Mouse (Mus musculus) midbrain, embryonic 12.5 days (tissue): ENCODE results near the gene Gm20388. TPM values are rescaled to one million over a fixed set of nuclear protein-coding genes. Genes with fewer than 3 reads are reported as not detected.

Source experiments
- ATAC-seq: fragments of 200-750 bp; cut with Nextera tagmentation; 2 replicates; pipeline ENCODE4 v1.8.0; 2017; ENCODE audit warnings: low read depth, moderate TSS enrichment, moderate library complexity; ENCODE audit not compliant: low FRiP score
- H3K27ac ChIP-seq: fragments of 300-500 bp; sonication (generic); replicated peaks from 2 replicates; pipeline ENCODE4 v1.5.1; 2016; ENCODE audit warnings: mild to moderate bottlenecking
- H3K27me3 ChIP-seq: fragments of 300-500 bp; sonication (generic); 2 replicates; pipeline ENCODE4 v1.6.1; 2016; ENCODE audit warnings: mild to moderate bottlenecking
- H3K36me3 ChIP-seq: fragments of 300-500 bp; sonication (generic); 2 replicates; pipeline ENCODE4 v1.6.1; 2016
- H3K4me1 ChIP-seq: fragments of 300-500 bp; sonication (generic); 2 replicates; pipeline ENCODE4 v1.6.1; 2016
- H3K4me2 ChIP-seq: fragments of 300-500 bp; sonication (generic); replicated peaks from 2 replicates; pipeline ENCODE4 v1.6.1; 2016; ENCODE audit warnings: mild to moderate bottlenecking, moderate library complexity
- H3K4me3 ChIP-seq: fragments of 300-500 bp; sonication (generic); 2 replicates; pipeline ENCODE4 v1.5.1; 2016; ENCODE audit warnings: mild to moderate bottlenecking
- H3K9ac ChIP-seq: fragments of 300-500 bp; sonication (generic); replicated peaks from 2 replicates; pipeline ENCODE4 v1.6.1; 2016; ENCODE audit warnings: mild to moderate bottlenecking, moderate library complexity
- H3K9me3 ChIP-seq: fragments of 300-500 bp; sonication (generic); 2 replicates; pipeline ENCODE4 v1.6.1; 2016; ENCODE audit warnings: mild to moderate bottlenecking
- whole genome bisulfite sequencing: fragments of 180-500 bp; shearing (Covaris S2); methylation state at CpG from one replicate; pipeline ENCODE4 v1.1.7; 2016; 5-methylcytosine and 5-hydroxymethylcytosine counted together
- polyA plus RNA-seq: library from polyadenylated mRNA; unstranded; fragments of >200 nt; fragmentation: Nextera tagmentation; extraction: Ambion mirVana; gene quantifications from 2 replicates; pipeline ENCODE4 v1.2.1, GENCODE M21; 2016

The Gm20388 gene
- polyA plus RNA-seq, 1 experiment from 2014 or later: not detected

GRCm38 (mm10) chr8:122484831-122485230 is 2574.2 kb downstream of the Gm20388 start:
- H3K4me1 ChIP-seq: no peaks in the 10 kb centered on the region
- 92% methylated on average over 12 of the region's 12 CpGs for WGBS
- H3K4me2 ChIP-seq: no peak overlapping the region
- peaks cover 51% of the 10 kb centered on the region for H3K36me3 ChIP-seq
- H3K27ac ChIP-seq: no peak overlapping the region
- no peak for ATAC-seq
- H3K4me3 ChIP-seq: no peak overlapping the region
- H3K9ac ChIP-seq: no peak overlapping the region
- no peaks in the 10 kb centered on the region for H3K9me3 ChIP-seq
- no peaks in the 10 kb centered on the region for H3K27me3 ChIP-seq

GRCm38 (mm10) chr8:122488387-122488786 is 2577.7 kb downstream of the Gm20388 start:
- Histone ChIP-seq H3K9ac (no peak overlapping the region), H3K27ac (no peak overlapping the region), H3K27me3 (no peaks in the 10 kb centered on the region), H3K4me1 (no peaks in the 10 kb centered on the region), H3K9me3 (no peaks in the 10 kb centered on the region), H3K4me3 (no peak overlapping the region), H3K36me3 (peaks cover 17% of the 10 kb centered on the region), H3K4me2 (no peak overlapping the region)
- 90% methylated on average over 9 of the region's 9 CpGs for WGBS
- no peak for ATAC-seq

- no peaks in the 10 kb centered on the region for H3K4me1 ChIP-seq
- no peak overlapping the region for H3K4me2 ChIP-seq
- ATAC-seq: no peak
- 81% methylated on average over 12 of the region's 12 CpGs for WGBS
- H3K27ac ChIP-seq: no peak overlapping the region
- no peaks in the 10 kb centered on the region for H3K27me3 ChIP-seq
- H3K9me3 ChIP-seq: no peaks in the 10 kb centered on the region
- no peak overlapping the region for H3K9ac ChIP-seq
- H3K4me3 ChIP-seq: no peak overlapping the region
- no peaks in the 10 kb centered on the region for H3K36me3 ChIP-seq
These were observed 2586.5 kb downstream of the Gm20388 start for GRCm38 (mm10) chr8:122497016-122497734.

- H3K4me2 ChIP-seq: no peak overlapping the region
- no peaks in the 10 kb centered on the region for H3K4me1 ChIP-seq
- no peak overlapping the region for H3K27ac ChIP-seq
- no peaks in the 10 kb centered on the region for H3K9me3 ChIP-seq
- no peak overlapping the region for H3K4me3 ChIP-seq
- ATAC-seq: no peak
- 71% methylated on average over 17 of the region's 17 CpGs for WGBS
- H3K27me3 ChIP-seq: no peaks in the 10 kb centered on the region
- H3K9ac ChIP-seq: no peak overlapping the region
- no peaks in the 10 kb centered on the region for H3K36me3 ChIP-seq
These were observed 2587.3 kb downstream of the Gm20388 start for GRCm38 (mm10) chr8:122497912-122498311.

GRCm38 (mm10) chr8:122500856-122501255 is 2590.2 kb downstream of the Gm20388 start:
- H3K9me3 ChIP-seq: no peaks in the 10 kb centered on the region

GRCm38 (mm10) chr8:122511552-122511951 is 2600.9 kb downstream of the Gm20388 start:
- 83% methylated on average over 16 of the region's 16 CpGs for WGBS
- no peaks in the 10 kb centered on the region for H3K27me3 ChIP-seq

More at GRCm38 (mm10) chr8:122500856-122501255, 2590.2 kb downstream of the Gm20388 start:
- no peaks in the 10 kb centered on the region for H3K36me3 ChIP-seq
- no peak overlapping the region for H3K27ac ChIP-seq
- H3K4me3 ChIP-seq: no peak overlapping the region
- ATAC-seq: no peak
- H3K4me1 ChIP-seq: no peaks in the 10 kb centered on the region
- H3K4me2 ChIP-seq: no peak overlapping the region
- H3K9ac ChIP-seq: no peak overlapping the region
- H3K27me3 ChIP-seq: no peaks in the 10 kb centered on the region
- 40% methylated on average over 10 of the region's 10 CpGs for WGBS

GRCm38 (mm10) chr8:122512392-122512791 is 2601.8 kb downstream of the Gm20388 start:
- WGBS: 80% methylated on average over 7 of the region's 7 CpGs
- H3K27ac ChIP-seq: no peak overlapping the region
- no peak for ATAC-seq

More at GRCm38 (mm10) chr8:122511552-122511951, 2600.9 kb downstream of the Gm20388 start:
- H3K4me2 ChIP-seq: no peak overlapping the region
- no peak overlapping the region for H3K4me3 ChIP-seq
- H3K27ac ChIP-seq: no peak overlapping the region
- no peaks in the 10 kb centered on the region for H3K9me3 ChIP-seq
- no peak for ATAC-seq
- no peaks in the 10 kb centered on the region for H3K4me1 ChIP-seq
- no peaks in the 10 kb centered on the region for H3K36me3 ChIP-seq
- no peak overlapping the region for H3K9ac ChIP-seq

GRCm38 (mm10) chr8:122515699-122516098 is 2605.1 kb downstream of the Gm20388 start:
- Histone ChIP-seq H3K9me3 (no peaks in the 10 kb centered on the region), H3K9ac (no peak overlapping the region), H3K4me1 (peaks cover 14% of the 10 kb centered on the region), H3K27me3 (no peaks in the 10 kb centered on the region), H3K27ac (no peak overlapping the region), H3K4me2 (no peak overlapping the region), H3K4me3 (no peak overlapping the region), H3K36me3 (no peaks in the 10 kb centered on the region)
- no peak for ATAC-seq
- 91% methylated on average over 14 of the region's 14 CpGs for WGBS

More at GRCm38 (mm10) chr8:122512392-122512791, 2601.8 kb downstream of the Gm20388 start:
- no peak overlapping the region for H3K9ac ChIP-seq
- no peak overlapping the region for H3K4me2 ChIP-seq
- H3K4me3 ChIP-seq: no peak overlapping the region
- H3K4me1 ChIP-seq: peaks cover 4% of the 10 kb centered on the region
- no peaks in the 10 kb centered on the region for H3K36me3 ChIP-seq
- H3K9me3 ChIP-seq: no peaks in the 10 kb centered on the region
- no peaks in the 10 kb centered on the region for H3K27me3 ChIP-seq

- Histone ChIP-seq H3K4me2 (no peak overlapping the region), H3K36me3 (no peaks in the 10 kb centered on the region), H3K9me3 (no peaks in the 10 kb centered on the region), H3K27ac (no peak overlapping the region; the same call in none of the 2 replicates), H3K27me3 (no peaks in the 10 kb centered on the region), H3K4me1 (peaks cover 14% of the 10 kb centered on the region), H3K4me3 (no peak overlapping the region), H3K9ac (no peak overlapping the region; the same call in 1 of the 2 replicates)
- no peak for ATAC-seq
- 42% methylated on average over 6 of the region's 6 CpGs for WGBS
These were observed 2607.0 kb downstream of the Gm20388 start for GRCm38 (mm10) chr8:122517541-122518190.

GRCm38 (mm10) chr8:122520611-122521010 is 2610.0 kb downstream of the Gm20388 start:
- peaks cover 35% of the 10 kb centered on the region for H3K4me1 ChIP-seq
- WGBS: 78% methylated on average over 11 of the region's 11 CpGs
- H3K4me2 ChIP-seq: no peak overlapping the region
- H3K27ac ChIP-seq: no peak overlapping the region
- no peak for ATAC-seq
- peaks cover 17% of the 10 kb centered on the region for H3K27me3 ChIP-seq
- H3K9ac ChIP-seq: no peak overlapping the region
- no peaks in the 10 kb centered on the region for H3K36me3 ChIP-seq
- H3K9me3 ChIP-seq: no peaks in the 10 kb centered on the region
- H3K4me3 ChIP-seq: no peak overlapping the region

- Histone ChIP-seq H3K4me2 (0 out of 2 replicates have a peak overlapping the region, but pooled peaks have one; percentile 22), H3K36me3 (no peaks in the 10 kb centered on the region), H3K9me3 (no peaks in the 10 kb centered on the region), H3K27ac (peak overlapping the region; percentile 64; the same call in 1 of the 2 replicates), H3K27me3 (peaks cover 17% of the 10 kb centered on the region), H3K4me1 (peaks cover 25% of the 10 kb centered on the region), H3K4me3 (no peak overlapping the region), H3K9ac (no peak overlapping the region; the same call in 1 of the 2 replicates)
- WGBS: 57% methylated on average over 14 of the region's 14 CpGs
- no peak for ATAC-seq
These were observed 2612.4 kb downstream of the Gm20388 start for GRCm38 (mm10) chr8:122522796-122523651.
